Mouse (Mus musculus) bone marrow, adult 2 months (tissue): ENCODE data around the gene Ssr1.

Experiments used
- CTCF ChIP-seq: fragments of 200-500 bp; IDR thresholded peaks from 2 replicates; pipeline ENCODE4 v1.5.1; 2011; ENCODE audit warnings: low read length, control low read depth; ENCODE audit not compliant: control insufficient read depth, insufficient read depth
- POLR2A ChIP-seq: fragments of 200-500 bp; IDR thresholded peaks from 2 replicates; pipeline ENCODE4 v1.6.1; 2011; ENCODE audit warnings: low read depth, mild to moderate bottlenecking, control low read depth, low read length, borderline replicate concordance; ENCODE audit not compliant: control insufficient read depth

GRCm38 (mm10) chr13:38037811-38038210 lies 43.8 kb upstream of the Ssr1 start:
- no peak for TF ChIP-seq CTCF
- no peak for TF ChIP-seq POLR2A
